Mouse (Mus musculus) intestine, embryonic 16.5 days (tissue): Measurements from ENCODE around the gene Ift27. TPM values are rescaled to one million over a fixed set of nuclear protein-coding genes. Genes with fewer than 3 reads are reported as not detected.

Experiments
- ATAC-seq: fragments of 200-750 bp; cut with Nextera tagmentation; 2 replicates; pipeline ENCODE4 v1.8.0; 2017; ENCODE audit warnings: moderate TSS enrichment, moderate library complexity
- H3K27ac ChIP-seq: fragments of 300-500 bp; sonication (generic); 2 replicates; pipeline ENCODE4 v1.5.1; 2014; ENCODE audit warnings: mild to moderate bottlenecking, low read length
- H3K27me3 ChIP-seq: fragments of 300-500 bp; sonication (generic); replicated peaks from 2 replicates; pipeline ENCODE4 v1.6.1; 2014; ENCODE audit warnings: low read length, control low read depth, mixed read lengths; ENCODE audit not compliant: control insufficient read depth, insufficient read depth
- H3K36me3 ChIP-seq: fragments of 300-500 bp; sonication (generic); 2 replicates; pipeline ENCODE4 v1.6.1; 2014; ENCODE audit warnings: low read length, control low read depth; ENCODE audit not compliant: control insufficient read depth, insufficient read depth
- H3K4me1 ChIP-seq: fragments of 300-500 bp; sonication (generic); 2 replicates; pipeline ENCODE4 v1.6.1; 2014; ENCODE audit warnings: low read length, control low read depth, mixed read lengths; ENCODE audit not compliant: control insufficient read depth, insufficient read depth
- H3K4me2 ChIP-seq: fragments of 300-500 bp; sonication (generic); 2 replicates; pipeline ENCODE4 v1.6.1; 2014; ENCODE audit warnings: low read depth, low read length, control low read depth
- H3K4me3 ChIP-seq: fragments of 300-500 bp; sonication (generic); 2 replicates; pipeline ENCODE4 v1.5.1; 2014; ENCODE audit warnings: mild to moderate bottlenecking, low read length
- H3K9ac ChIP-seq: fragments of 300-500 bp; sonication (generic); 2 replicates; pipeline ENCODE4 v1.6.1; 2014; ENCODE audit warnings: low read depth, low read length
- H3K9me3 ChIP-seq: fragments of 300-500 bp; sonication (generic); 2 replicates; pipeline ENCODE4 v1.6.1; 2016; ENCODE audit warnings: low read length, control low read depth; ENCODE audit not compliant: control insufficient read depth
- WGBS: fragments of 180-500 bp; shearing (Covaris S2); extraction: QIAGEN DNeasy Blood & Tissue Kit; methylation state at CpG from one replicate; pipeline ENCODE4 v1.1.7; 2014; 5-methylcytosine and 5-hydroxymethylcytosine counted together
- polyA plus RNA-seq: library from polyadenylated mRNA; unstranded; fragments of >200 nt; fragmentation: Nextera tagmentation; extraction: Ambion mirVana; gene quantifications from 2 replicates; pipeline ENCODE4 v1.2.1, GENCODE M21; 2015

The Ift27 gene
- polyA plus RNA-seq, 1 experiment from 2014 or later: 57.4 TPM

- Histone ChIP-seq H3K9ac (no peak overlapping the region), H3K4me2 (no peak overlapping the region), H3K27me3 (no peaks in the 10 kb centered on the region; the same call in 1 of the 2 replicates), H3K36me3 (no peaks in the 10 kb centered on the region), H3K4me3 (no peak overlapping the region), H3K27ac (no peak overlapping the region), H3K9me3 (no peaks in the 10 kb centered on the region), H3K4me1 (no peaks in the 10 kb centered on the region)
- ATAC-seq: no peak
- 78% methylated on average over 3 of the region's 3 CpGs for WGBS
Observed at GRCm38 (mm10) chr15:78194320-78194719, 20.4 kb upstream of the Ift27 start.

GRCm38 (mm10) chr15:78189636-78190035 is 15.7 kb upstream of the Ift27 start:
- Histone ChIP-seq H3K9me3 (no peaks in the 10 kb centered on the region), H3K36me3 (no peaks in the 10 kb centered on the region), H3K4me3 (no peak overlapping the region), H3K27ac (no peak overlapping the region), H3K27me3 (no peaks in the 10 kb centered on the region; the same call in 1 of the 2 replicates), H3K4me1 (no peaks in the 10 kb centered on the region), H3K9ac (no peak overlapping the region), H3K4me2 (no peak overlapping the region)
- WGBS: 86% methylated on average over 7 of the region's 7 CpGs
- ATAC-seq: no peak

- Histone ChIP-seq H3K4me1 (no peaks in the 10 kb centered on the region), H3K4me3 (no peak overlapping the region), H3K27ac (no peak overlapping the region), H3K9me3 (no peaks in the 10 kb centered on the region), H3K27me3 (peaks cover 6% of the 10 kb centered on the region; the same call in 1 of the 2 replicates), H3K36me3 (no peaks in the 10 kb centered on the region), H3K4me2 (no peak overlapping the region), H3K9ac (no peak overlapping the region)
- ATAC-seq: no peak
- 77% methylated on average over 3 of the region's 3 CpGs for whole genome bisulfite sequencing
Observed at GRCm38 (mm10) chr15:78188546-78188945, 14.6 kb upstream of the Ift27 start.

- Histone ChIP-seq H3K9ac (no peak overlapping the region), H3K4me2 (no peak overlapping the region), H3K4me1 (no peaks in the 10 kb centered on the region), H3K27me3 (peaks cover 10% of the 10 kb centered on the region; the same call in 1 of the 2 replicates), H3K9me3 (no peaks in the 10 kb centered on the region), H3K4me3 (no peak overlapping the region), H3K27ac (no peak overlapping the region), H3K36me3 (no peaks in the 10 kb centered on the region)
- 71% methylated on average over 5 of the region's 5 CpGs for WGBS
- ATAC-seq: no peak
Observed at GRCm38 (mm10) chr15:78186906-78187305, 13.0 kb upstream of the Ift27 start.

- Histone ChIP-seq H3K27me3 (peaks cover 10% of the 10 kb centered on the region; the same call in 1 of the 2 replicates), H3K9ac (no peak overlapping the region), H3K4me1 (no peaks in the 10 kb centered on the region), H3K27ac (no peak overlapping the region), H3K9me3 (no peaks in the 10 kb centered on the region), H3K4me3 (no peak overlapping the region), H3K4me2 (no peak overlapping the region), H3K36me3 (no peaks in the 10 kb centered on the region)
- ATAC-seq: no peak
- WGBS: 90% methylated on average over 4 of the region's 4 CpGs
Observed at GRCm38 (mm10) chr15:78185609-78186008, 11.7 kb upstream of the Ift27 start.

- Histone ChIP-seq H3K9ac (no peak overlapping the region), H3K4me2 (no peak overlapping the region), H3K27ac (no peak overlapping the region), H3K9me3 (no peaks in the 10 kb centered on the region), H3K36me3 (no peaks in the 10 kb centered on the region), H3K4me1 (no peaks in the 10 kb centered on the region), H3K4me3 (no peak overlapping the region), H3K27me3 (peaks cover 14% of the 10 kb centered on the region; the same call in 1 of the 2 replicates)
- ATAC-seq: peak; percentile 38; the same call in 1 of the 2 replicates
- WGBS: 4% methylated on average over 10 of the region's 10 CpGs
Observed at GRCm38 (mm10) chr15:78184855-78185254, 10.9 kb upstream of the Ift27 start.

- Histone ChIP-seq H3K36me3 (no peaks in the 10 kb centered on the region), H3K4me1 (no peaks in the 10 kb centered on the region), H3K27ac (no peak overlapping the region), H3K27me3 (peaks cover 14% of the 10 kb centered on the region; the same call in 1 of the 2 replicates), H3K9me3 (no peaks in the 10 kb centered on the region), H3K9ac (no peak overlapping the region), H3K4me2 (no peak overlapping the region), H3K4me3 (no peak overlapping the region)
- ATAC-seq: no peak
- 35% methylated on average over 8 of the region's 8 CpGs for WGBS
Observed at GRCm38 (mm10) chr15:78181701-78182405, 7.9 kb upstream of the Ift27 start.

GRCm38 (mm10) chr15:78179775-78180174 is 5.9 kb upstream of the Ift27 start:
- WGBS: 60% methylated on average over 3 of the region's 3 CpGs
- ATAC-seq: no peak
- Histone ChIP-seq H3K27ac (no peak overlapping the region), H3K4me3 (no peak overlapping the region), H3K4me1 (peaks cover 4% of the 10 kb centered on the region; the same call in 1 of the 2 replicates), H3K9ac (no peak overlapping the region), H3K36me3 (no peaks in the 10 kb centered on the region), H3K27me3 (peaks cover 14% of the 10 kb centered on the region; the same call in 1 of the 2 replicates), H3K9me3 (no peaks in the 10 kb centered on the region), H3K4me2 (no peak overlapping the region)

- Histone ChIP-seq H3K4me1 (peaks cover 7% of the 10 kb centered on the region; the same call in 1 of the 2 replicates), H3K4me3 (no peak overlapping the region), H3K27ac (no peak overlapping the region), H3K27me3 (peaks cover 7% of the 10 kb centered on the region; the same call in 1 of the 2 replicates), H3K4me2 (no peak overlapping the region), H3K36me3 (no peaks in the 10 kb centered on the region), H3K9me3 (no peaks in the 10 kb centered on the region), H3K9ac (no peak overlapping the region)
- 6% methylated on average over 9 of the region's 9 CpGs for WGBS
- no peak for ATAC-seq
Observed at GRCm38 (mm10) chr15:78178397-78178796, 4.5 kb upstream of the Ift27 start.
